Mouse (Mus musculus) brain, embryonic 18.5 days (tissue): ENCODE measurements at regions not wholly inside any gene's neighbourhood (a gene's known extent, or its start where the extent isn't known, plus 50 kb on each side); places are given as distances from the start of the nearest gene placed in this dataset.
"Not testable (repeated sequence)": the region's sequence is repeated elsewhere in the genome, so short reads cannot be mapped to it uniquely, and the experiment has no call there.

Experiments
- DNase-seq: peaks from one replicate; pipeline ENCODE4 v3.0.0-alpha.2; 2012; ENCODE audit warnings: low read depth, low spot score

DNA sequence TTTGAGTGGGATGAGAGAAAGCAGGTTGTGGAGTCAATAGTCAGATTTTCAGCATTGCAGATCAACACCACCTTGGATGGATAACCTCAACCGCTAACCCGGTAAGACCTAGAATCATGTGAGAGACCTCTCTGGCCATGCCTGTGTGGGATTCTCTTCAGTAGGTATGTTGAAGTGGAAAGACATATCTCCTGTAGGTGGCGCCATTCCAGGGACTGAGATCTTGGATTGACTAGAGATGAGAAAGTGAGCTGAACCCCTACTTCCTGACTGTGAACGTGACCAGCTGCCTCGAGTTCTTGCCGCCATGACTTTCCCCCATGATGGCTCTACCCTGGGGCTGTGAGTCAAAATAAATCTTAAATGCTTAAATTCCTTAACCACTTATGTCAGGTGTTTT, 102.7 kb downstream of the Eva1a start:
- DNase-seq: no peak

DNA sequence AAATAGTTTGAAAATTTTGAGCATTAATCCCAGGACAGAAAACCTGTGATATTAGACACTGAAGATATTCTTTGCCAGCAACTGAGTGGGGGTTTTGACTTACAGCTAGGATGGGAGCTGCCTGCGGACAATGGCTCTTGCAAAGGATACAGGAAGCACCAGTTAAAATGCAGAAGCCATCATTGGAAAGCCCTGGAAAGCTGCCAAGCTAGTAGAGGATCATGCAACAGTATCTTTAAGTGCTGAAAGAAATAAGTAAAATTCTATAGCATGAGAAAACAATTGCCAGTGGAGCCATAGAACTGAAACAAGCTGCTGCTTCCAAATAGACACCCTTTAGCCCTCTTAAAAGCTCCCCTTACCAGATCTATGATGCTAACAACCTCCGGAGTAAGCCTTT, 109.2 kb downstream of the Eva1a start:
- DNase-seq: no peak

DNA sequence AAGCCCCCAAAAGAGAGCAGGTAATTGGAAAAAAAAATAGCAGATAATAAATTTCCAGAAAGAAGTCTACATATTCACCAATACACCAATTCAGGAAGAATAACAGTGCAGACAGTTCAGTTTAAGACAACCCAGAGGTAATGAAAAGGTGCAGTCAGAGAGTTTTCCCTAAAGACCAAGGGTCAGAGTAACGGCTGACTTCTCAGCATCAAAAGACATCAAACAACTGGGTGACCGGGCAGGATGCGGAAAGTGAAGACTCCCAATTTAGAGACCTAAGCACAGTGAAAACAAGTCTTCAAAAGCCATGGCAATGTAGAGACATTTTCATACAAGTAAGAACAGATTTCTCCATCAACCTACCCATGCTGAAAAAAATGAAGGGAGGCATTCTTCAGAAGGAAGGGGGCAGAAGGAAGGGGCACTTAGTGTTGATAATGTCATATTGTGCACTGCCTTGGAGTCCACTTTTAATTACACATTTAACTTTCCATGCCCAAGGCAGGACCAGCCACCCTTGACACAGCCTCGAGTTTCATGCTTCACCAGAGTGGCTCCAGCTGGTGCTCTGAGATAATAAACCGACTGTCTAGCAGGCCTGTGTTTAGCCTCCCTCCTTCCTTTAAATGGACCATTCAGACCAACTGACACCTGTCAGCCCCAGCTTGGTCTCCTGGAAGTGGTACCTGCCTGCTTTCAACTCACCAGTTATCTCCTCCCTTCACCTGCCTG, 129.7 kb downstream of the Eva1a start:
- no peak for DNase-seq

DNA sequence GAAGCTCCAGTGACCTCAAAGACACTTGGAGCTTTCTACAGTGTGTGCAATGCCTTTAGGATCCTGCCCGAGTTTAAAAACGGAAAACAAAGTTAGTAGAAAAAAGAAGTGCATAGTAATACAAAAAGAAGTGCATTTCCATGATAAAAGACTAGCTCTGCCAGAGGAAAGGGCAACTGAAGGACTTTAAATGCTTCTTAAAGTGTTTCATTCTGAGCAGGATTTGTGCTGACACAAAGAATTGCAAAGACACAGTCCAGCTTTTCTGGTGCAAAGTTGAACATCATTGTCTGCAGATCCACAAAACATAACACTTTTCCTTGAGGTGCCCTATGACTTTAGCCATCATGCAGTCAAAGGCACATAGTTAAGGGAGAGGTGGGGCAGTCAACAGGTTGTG, 134.1 kb downstream of the Eva1a start:
- DNase-seq: no peak

- DNase-seq: no peak
These were observed 159.3 kb downstream of the Eva1a start for GRCm38 (mm10) chr6:82200130-82200529.

- DNase-seq: no peak
These were observed 164.2 kb downstream of the Eva1a start for GRCm38 (mm10) chr6:82204821-82205566.

DNA sequence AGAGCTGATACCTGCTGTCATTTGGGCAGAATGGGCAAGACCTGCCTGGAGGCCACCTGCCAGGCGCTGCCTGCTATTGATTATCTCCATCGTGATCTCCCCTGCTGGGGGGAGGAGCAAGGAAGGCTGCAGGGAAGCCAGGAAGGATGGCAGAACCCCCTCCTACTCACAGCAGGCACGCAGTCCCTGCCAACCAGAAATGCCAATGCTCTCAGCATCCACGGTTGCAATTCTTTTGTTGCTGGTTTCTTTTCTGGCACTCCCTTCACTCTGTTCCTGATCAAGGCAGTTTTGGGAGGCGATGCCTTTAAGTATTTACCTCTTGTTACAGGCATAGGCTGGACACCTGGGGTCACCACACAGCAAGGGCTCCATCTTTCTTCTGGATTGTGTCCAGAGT, 164.3 kb upstream of the Tacr1 start:
- DNase-seq: peak; percentile 8

DNA sequence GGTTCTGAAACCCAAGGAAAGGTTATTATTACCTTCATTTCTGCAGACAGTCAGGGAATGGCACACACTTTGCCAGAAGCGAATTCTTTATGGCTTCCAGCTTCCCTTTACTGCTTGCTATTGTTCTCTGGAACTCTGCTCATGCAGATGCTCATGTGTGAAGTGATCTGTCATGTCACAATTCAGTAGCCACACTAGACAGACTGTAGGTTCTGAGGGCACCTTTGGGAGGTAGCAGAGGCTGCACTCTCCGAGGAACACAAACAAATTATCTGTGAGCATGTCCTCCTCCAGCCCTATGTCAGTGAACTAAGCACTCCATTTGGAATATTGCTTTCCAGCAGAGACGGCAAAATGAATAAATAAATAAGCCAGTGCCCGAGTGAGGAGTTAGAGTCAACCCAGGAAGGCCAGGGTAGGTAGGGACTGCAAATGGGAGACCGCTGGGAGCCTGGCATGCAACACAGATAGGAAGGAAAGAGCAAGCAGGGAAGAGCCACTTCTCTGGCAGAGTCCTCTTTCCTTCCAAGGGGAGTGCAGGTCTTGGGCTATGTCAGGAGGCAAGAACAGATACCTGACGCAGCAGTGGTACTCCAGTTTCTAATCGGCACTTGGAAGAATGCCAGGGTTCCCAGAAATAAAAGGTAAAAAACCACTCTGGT, 161.4 kb upstream of the Tacr1 start:
- no peak for DNase-seq

- DNase-seq: not testable (repeated sequence)
These were observed 154.5 kb upstream of the Tacr1 start for GRCm38 (mm10) chr6:82247652-82248051.

GRCm38 (mm10) chr6:82284494-82284893, 117.6 kb upstream of the Tacr1 start:
- DNase-seq: no peak

DNA sequence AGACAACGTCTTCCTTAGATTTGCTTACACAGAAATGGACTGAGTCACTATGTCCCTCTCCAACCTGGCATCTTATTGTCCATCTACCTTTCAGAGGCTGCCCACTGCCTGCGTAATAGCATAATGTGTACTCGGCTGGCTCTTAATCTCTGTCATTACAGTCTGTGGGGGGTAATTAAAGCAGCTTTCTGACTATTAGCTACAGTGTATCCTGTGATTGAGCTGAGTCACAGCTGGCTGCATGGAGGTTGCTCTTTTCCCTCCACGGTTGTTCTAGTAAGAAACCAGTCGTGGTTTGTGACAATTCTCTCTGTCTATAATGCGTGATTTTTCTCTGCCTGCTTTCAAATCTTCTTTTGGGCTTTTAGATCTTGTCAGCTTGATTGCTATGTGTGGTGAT, 116.9 kb upstream of the Tacr1 start:
- no peak for DNase-seq

- DNase-seq: no peak
These were observed 108.6 kb upstream of the Tacr1 start for GRCm38 (mm10) chr6:82293507-82293906.

GRCm38 (mm10) chr6:82296673-82297328, 105.3 kb upstream of the Tacr1 start:
- DNase-seq: no peak

DNA sequence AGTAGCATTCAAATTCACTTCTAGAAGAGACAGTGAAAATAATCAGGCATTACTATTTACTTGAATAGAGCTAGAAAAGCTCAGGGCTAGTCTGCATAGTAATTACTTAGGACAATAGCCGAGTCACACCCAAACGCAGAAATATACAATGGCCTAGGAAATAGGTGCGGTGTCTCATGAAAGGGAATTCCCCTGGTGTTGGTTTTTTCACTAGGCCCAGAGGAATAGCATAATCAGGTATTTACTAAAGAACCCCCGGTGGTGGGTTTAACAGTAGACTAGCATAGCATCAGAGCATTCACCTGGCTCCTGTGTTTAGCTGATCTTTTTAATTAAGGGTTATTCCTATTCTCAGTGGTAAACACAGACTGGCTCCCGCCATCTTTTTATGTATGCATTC, 99.9 kb upstream of the Tacr1 start:
- DNase-seq: not testable (repeated sequence)

- no peak for DNase-seq
These were observed 88.4 kb upstream of the Tacr1 start for GRCm38 (mm10) chr6:82313691-82314090.
